Mouse (Mus musculus) heart, embryonic 12.5 days (tissue): ENCODE results near the gene Btbd35f19. TPM values are rescaled to one million over a fixed set of nuclear protein-coding genes. Genes with fewer than 3 reads are reported as not detected.
"Not testable (repeated sequence)": the region's sequence is repeated elsewhere in the genome, so short reads cannot be mapped to it uniquely, and the experiment has no call there.

ENCODE experiments used
- ATAC-seq: fragments of 200-750 bp; cut with Nextera tagmentation; 2 replicates; pipeline ENCODE4 v1.8.0; 2017; ENCODE audit warnings: moderate TSS enrichment, moderate library complexity; ENCODE audit not compliant: insufficient number of reproducible peaks, low FRiP score
- H3K27ac ChIP-seq: fragments of 300-500 bp; sonication (generic); 2 replicates; pipeline ENCODE4 v1.5.1; 2016; ENCODE audit warnings: mild to moderate bottlenecking, moderate library complexity; ENCODE audit not compliant: poor library complexity, severe bottlenecking
- H3K27me3 ChIP-seq: fragments of 300-500 bp; sonication (generic); replicated peaks from 2 replicates; pipeline ENCODE4 v1.6.1; 2016; ENCODE audit warnings: mild to moderate bottlenecking, moderate library complexity
- H3K36me3 ChIP-seq: fragments of 300-500 bp; sonication (generic); 2 replicates; pipeline ENCODE4 v1.6.1; 2016; ENCODE audit warnings: mild to moderate bottlenecking, moderate library complexity
- H3K4me1 ChIP-seq: fragments of 300-500 bp; sonication (generic); replicated peaks from 2 replicates; pipeline ENCODE4 v1.6.1; 2016; ENCODE audit warnings: mild to moderate bottlenecking
- H3K4me2 ChIP-seq: fragments of 300-500 bp; sonication (generic); 2 replicates; pipeline ENCODE4 v1.6.1; 2016; ENCODE audit warnings: mild to moderate bottlenecking, moderate library complexity
- H3K4me3 ChIP-seq: fragments of 300-500 bp; sonication (generic); 2 replicates; pipeline ENCODE4 v1.5.1; 2016; ENCODE audit warnings: mild to moderate bottlenecking
- H3K9ac ChIP-seq: fragments of 300-500 bp; sonication (generic); 2 replicates; pipeline ENCODE4 v1.6.1; 2016; ENCODE audit warnings: mild to moderate bottlenecking, moderate library complexity
- H3K9me3 ChIP-seq: fragments of 300-500 bp; sonication (generic); replicated peaks from 2 replicates; pipeline ENCODE4 v1.6.1; 2016; ENCODE audit warnings: mild to moderate bottlenecking, moderate library complexity
- WGBS: fragments of 180-500 bp; shearing (Covaris S2); methylation state at CpG from one replicate; pipeline ENCODE4 v1.1.7; 2016; 5-methylcytosine and 5-hydroxymethylcytosine counted together
- polyA plus RNA-seq: library from polyadenylated mRNA; unstranded; fragments of >200 nt; fragmentation: Nextera tagmentation; extraction: Ambion mirVana; gene quantifications from 2 replicates; pipeline ENCODE4 v1.2.1, GENCODE M21; 2016

Btbd35f19 gene
- polyA plus RNA-seq, result not detected in 2 replicates

GRCm38 (mm10) chrX:31383818-31384217, at the start of gene Btbd35f19:
TSS of gene Btbd35f19 (minus strand) at chrX:31383918.
- not testable (repeated sequence) for H3K4me2 ChIP-seq, H3K36me3 ChIP-seq, ATAC-seq, H3K27me3 ChIP-seq, H3K4me1 ChIP-seq, H3K9ac ChIP-seq, H3K27ac ChIP-seq, H3K4me3 ChIP-seq, H3K9me3 ChIP-seq
- no CpG with 5 or more reads among the region's 4 CpGs for WGBS

- not testable (repeated sequence) for H3K9ac ChIP-seq, H3K9me3 ChIP-seq, H3K27ac ChIP-seq, H3K4me1 ChIP-seq, ATAC-seq, H3K36me3 ChIP-seq, H3K4me2 ChIP-seq, H3K27me3 ChIP-seq, H3K4me3 ChIP-seq
- 68% methylated on average over 2 of the region's 4 CpGs for WGBS
Measured at GRCm38 (mm10) chrX:31341924-31342323, 41.8 kb downstream of the Btbd35f19 start.

- no CpG with 5 or more reads among the region's 4 CpGs for WGBS
- not testable (repeated sequence) for ATAC-seq
Measured at GRCm38 (mm10) chrX:31336154-31336553, 47.6 kb downstream of the Btbd35f19 start, which contains the start of gene Btbd35f26. TSS of gene Btbd35f26 (plus strand) at chrX:31336454.

More at GRCm38 (mm10) chrX:31336154-31336553, 47.6 kb downstream of the Btbd35f19 start, which contains the start of gene Btbd35f26:
- not testable (repeated sequence) for H3K36me3 ChIP-seq, H3K27me3 ChIP-seq, H3K27ac ChIP-seq, H3K4me3 ChIP-seq, H3K9me3 ChIP-seq, H3K9ac ChIP-seq, H3K4me1 ChIP-seq, H3K4me2 ChIP-seq

Other genes starting within 250 kb of the Btbd35f19 start
- not detected in 2 replicates for gene Spin2f, start 130.0 kb downstream of the Btbd35f19 start, polyA plus RNA-seq
- gene Btbd35f26, start 47.5 kb downstream of the Btbd35f19 start, polyA plus RNA-seq, result not detected in 2 replicates
- gene Gm21883, start 190.4 kb upstream of the Btbd35f19 start, polyA plus RNA-seq, result not detected in 2 replicates
- gene Spin2e, start 235.0 kb upstream of the Btbd35f19 start, polyA plus RNA-seq, result not detected in 2 replicates